Mouse (Mus musculus) lung, postnatal 14 days (tissue): ENCODE measurements around the gene Hpgd.
"Not testable (repeated sequence)": the region's sequence is repeated elsewhere in the genome, so short reads cannot be mapped to it uniquely, and the experiment has no call there.

ENCODE experiments used
- DNase-seq: peaks from one replicate; pipeline ENCODE4 v3.0.0; 2021

Hpgd gene

GRCm38 (mm10) chr8:56294373-56294877 is at the start of gene Hpgd:
Gene Hpgd (plus strand): TSS chr8:56294585.
- DNase-seq: peak; percentile 80

GRCm38 (mm10) chr8:56251728-56252127 is 42.7 kb upstream of the Hpgd start:
- DNase-seq: not testable (repeated sequence)

GRCm38 (mm10) chr8:56252314-56252713 is 42.1 kb upstream of the Hpgd start:
- DNase-seq: no peak

DNA sequence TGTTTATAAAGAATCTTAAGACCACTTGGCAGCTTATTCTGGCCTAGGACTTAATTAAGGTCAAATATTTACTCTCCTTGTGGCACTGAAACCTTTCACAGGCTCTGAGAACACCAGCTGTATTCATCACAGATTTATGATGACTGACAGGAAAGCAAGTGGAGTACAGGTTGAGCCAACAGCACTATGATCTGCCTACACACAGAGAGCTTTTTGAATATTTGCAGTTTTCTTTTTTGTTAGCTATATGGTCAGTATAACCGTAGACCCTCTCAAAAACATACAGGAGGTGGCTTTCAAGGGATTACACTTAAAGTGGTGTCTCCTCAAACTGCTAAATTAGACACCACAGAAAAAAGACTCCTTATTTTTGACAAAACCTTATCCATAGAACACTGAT is 33.2 kb upstream of the Hpgd start:
- DNase-seq: no peak

- DNase-seq: peak; percentile 21
These were observed 24.4 kb upstream of the Hpgd start for GRCm38 (mm10) chr8:56269687-56270663.

DNA sequence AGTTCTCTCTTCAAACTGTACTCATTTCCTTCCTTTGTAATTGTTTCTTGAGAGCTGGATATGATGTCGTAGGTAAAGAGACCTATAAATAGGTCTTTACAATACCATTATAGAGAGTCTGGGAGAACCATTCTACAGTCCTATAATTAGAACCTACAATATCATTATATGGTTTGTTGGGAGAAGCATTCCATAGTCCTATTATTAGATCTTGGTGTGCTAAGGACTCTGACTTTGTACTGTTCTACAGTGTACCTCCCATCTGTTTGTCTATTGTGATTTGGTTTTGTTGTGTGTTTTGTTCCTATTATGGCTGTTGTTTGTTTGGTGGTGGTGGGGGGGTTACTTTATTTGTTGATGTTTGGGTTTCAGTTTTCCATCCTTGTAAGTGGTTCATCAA is 21.5 kb upstream of the Hpgd start:
- no peak for DNase-seq

GRCm38 (mm10) chr8:56275316-56275715 is 19.1 kb upstream of the Hpgd start:
- no peak for DNase-seq

- DNase-seq: no peak
These were observed 16.4 kb upstream of the Hpgd start for GRCm38 (mm10) chr8:56277810-56278528.

DNA sequence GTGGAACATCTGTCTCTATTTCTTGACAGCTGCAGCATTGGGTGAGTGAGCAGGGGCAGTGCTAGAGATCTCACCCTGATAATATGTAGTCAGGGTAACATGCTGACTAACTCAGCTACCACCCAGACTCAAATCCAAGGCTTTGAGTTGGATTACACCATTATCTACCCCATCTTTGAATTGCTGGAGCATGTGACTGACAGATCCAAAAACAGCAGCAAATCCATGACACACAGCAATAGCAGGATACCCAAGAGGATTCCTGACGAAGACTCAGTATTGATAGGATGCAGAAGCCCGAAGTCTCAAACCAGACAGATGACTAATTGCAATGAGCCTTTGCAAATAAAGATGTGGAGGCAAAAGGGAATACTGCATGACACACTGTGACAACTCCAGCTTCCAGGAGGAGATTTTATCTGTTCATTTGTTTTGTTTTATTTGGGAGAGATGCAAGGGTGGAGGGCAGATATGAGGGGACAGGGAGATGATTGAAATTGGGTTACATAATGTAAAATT is 15.8 kb upstream of the Hpgd start:
- no peak for DNase-seq

DNA sequence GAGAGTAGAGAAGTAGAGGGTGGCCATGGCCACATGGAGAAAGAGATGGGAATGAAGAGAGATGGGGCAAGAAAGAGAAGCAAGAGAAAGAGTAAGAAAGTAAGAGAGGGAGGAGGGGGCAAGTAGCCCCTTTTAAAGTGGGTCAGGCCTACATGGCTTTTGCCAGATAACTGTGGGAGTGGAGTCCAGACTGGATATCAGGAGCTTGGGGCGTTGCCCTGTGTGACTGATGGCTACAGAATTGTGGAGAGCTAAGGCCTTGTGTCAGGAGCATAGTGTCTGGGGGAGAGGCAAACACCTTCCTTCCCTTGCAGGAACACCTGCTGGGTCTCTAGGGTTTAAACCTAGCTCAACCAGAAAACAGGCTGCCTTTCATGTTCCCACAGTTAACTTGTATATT is 10.4 kb upstream of the Hpgd start:
- DNase-seq: no peak

DNA sequence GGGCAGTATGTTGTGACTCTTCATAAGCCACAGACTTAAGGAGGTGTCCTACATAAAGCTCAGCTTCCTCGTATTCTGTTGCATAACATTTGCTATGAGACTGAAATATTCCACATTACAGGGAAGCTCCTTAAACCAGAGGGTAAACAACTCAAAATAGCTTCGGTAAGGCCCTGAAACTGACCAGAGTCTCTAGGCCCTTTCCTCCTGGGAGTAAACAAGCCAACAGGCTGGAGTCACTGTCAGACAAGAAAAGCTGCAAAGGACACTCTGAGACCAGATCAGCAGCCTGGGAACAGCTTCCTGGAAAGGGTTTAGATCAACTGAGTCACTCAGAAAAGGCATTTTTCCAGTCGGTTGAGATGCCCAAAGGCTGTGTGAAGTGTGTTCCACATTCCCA is 9.4 kb upstream of the Hpgd start:
- peak; percentile 14 for DNase-seq

GRCm38 (mm10) chr8:56286717-56287116 is 7.7 kb upstream of the Hpgd start:
- DNase-seq: no peak

- no peak for DNase-seq
These were observed 6.9 kb upstream of the Hpgd start for GRCm38 (mm10) chr8:56287370-56288072.

- no peak for DNase-seq
These were observed 2.1 kb upstream of the Hpgd start for GRCm38 (mm10) chr8:56292318-56292717.

DNA sequence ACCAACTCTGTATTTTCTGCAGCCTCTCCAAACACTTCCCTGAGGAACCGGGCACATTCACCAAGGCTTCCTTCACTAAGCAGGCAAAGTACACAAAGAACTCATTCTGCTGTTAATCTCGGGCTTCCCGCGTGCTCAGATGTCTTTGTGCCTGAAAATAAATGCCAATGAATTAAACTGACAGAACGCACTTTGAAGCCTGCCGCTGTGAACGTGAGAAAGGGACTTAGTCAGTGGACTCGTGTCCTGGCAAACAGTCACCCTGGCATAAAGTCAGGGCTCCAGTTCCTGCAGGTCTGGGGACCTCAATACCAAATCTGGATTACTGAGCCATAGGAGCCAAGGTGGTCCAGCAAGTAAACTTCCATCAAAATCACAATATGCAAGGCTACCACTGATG is 905 bp upstream of the Hpgd start:
- peak; percentile 39 for DNase-seq

- no peak for DNase-seq
These were observed 636 bp downstream of the Hpgd start for GRCm38 (mm10) chr8:56294886-56295555.

- no peak for DNase-seq
These were observed 5.0 kb downstream of the Hpgd start for GRCm38 (mm10) chr8:56299421-56299820.

DNA sequence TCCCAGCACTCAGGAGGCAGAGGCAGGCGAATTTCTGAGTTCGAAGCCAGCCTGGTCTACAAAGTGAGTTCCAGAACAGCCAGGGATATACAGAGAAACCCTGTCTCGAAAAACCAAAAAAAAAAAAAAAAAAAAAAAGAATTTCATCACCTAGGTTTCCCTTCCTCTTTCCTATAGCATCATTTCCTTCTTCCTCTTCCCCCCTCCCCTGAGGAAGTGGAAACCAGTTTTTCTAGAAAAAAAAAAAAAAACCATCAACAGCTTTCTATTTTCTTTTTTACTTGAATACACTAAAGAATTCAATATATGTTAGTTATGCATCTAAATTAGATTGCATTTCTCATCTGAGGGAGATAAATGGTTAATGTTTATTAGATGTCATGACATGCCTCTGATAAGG is 6.9 kb downstream of the Hpgd start:
- DNase-seq: not testable (repeated sequence)

GRCm38 (mm10) chr8:56304595-56304994 is 10.2 kb downstream of the Hpgd start:
- no peak for DNase-seq

DNA sequence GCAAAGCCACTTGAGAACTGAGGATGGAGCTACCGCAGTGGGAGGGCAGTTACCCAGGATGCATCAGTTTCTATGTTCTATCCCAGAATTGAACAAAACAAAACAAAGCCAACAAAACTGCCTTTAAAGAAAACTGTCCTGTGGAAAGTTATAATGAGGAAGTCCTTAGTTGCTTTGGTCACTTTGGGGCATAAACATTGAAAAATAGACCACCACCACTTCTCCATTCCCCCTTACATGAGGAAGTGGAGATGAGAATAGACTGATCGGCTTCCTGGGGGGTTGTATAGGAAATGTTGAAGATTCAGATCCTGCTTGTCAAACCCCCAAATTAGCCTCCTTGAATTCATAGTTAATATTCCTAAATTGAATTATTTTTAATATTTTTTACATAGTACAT is 19.2 kb downstream of the Hpgd start:
- no peak for DNase-seq

GRCm38 (mm10) chr8:56315189-56315588 is 20.8 kb downstream of the Hpgd start:
- no peak for DNase-seq

- DNase-seq: no peak
These were observed 28.9 kb downstream of the Hpgd start for GRCm38 (mm10) chr8:56323276-56323675.
